22 mouse cellular contexts compared by ENCODE assay signal in the genomic region with DNA sequence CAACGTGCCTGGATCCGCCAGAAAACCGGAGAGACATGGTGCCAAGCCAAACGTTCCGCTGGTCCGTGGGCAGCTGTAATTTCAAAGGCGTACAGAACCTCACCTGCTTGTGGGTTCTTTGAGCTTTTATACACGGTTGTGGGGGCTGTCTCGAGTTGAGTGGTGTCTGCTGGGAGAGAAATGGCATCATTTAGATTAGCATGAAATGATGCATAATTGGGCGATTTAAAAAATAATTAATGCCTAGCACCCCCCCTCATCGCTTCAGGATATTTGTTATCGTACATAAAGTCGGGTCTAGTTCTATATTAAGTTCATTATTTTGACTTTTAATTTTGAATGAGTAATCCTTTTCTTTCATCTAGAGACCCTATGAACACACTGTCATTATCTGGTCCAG. TPM values are rescaled to one million over a fixed set of nuclear protein-coding genes. Genes with fewer than 3 reads are reported as not detected.
"Had no signal": no experiment of that assay in that cellular context is flagged by ENCODE, and none has a peak within 500 bp of the region (broad histone marks: within the 10 kb centered on the region; RNA-seq: fewer than 3 reads in every experiment).

Krt28 (minus strand) TSS at position 101 of the 400 bp plus-strand sequence.

- DNase-seq: retina, postnatal 1 day; right cerebral cortex, adult 18-20 months; right cerebral cortex, postnatal 14 days; right cerebral cortex, postnatal 25 days; right cerebral cortex, postnatal 4 days; spleen, adult 18-20 months; thymus, adult 18-20 months; thymus, adult 2 months; thymus, postnatal 14 days; thymus, postnatal 25 days; thymus, postnatal 36 days; thymus, postnatal 4 days had no signal

- H3K4me1 ChIP-seq: neural tube, embryonic 12.5 days; neural tube, embryonic 13.5 days; neural tube, embryonic 15.5 days; stomach, embryonic 15.5 days had no signal

- H3K9me3 ChIP-seq: neural tube, embryonic 12.5 days; neural tube, embryonic 13.5 days; neural tube, embryonic 15.5 days; stomach, embryonic 15.5 days had no signal

- H3K27ac ChIP-seq: neural tube, embryonic 12.5 days; neural tube, embryonic 13.5 days; neural tube, embryonic 15.5 days; stomach, embryonic 15.5 days; stomach, postnatal 0 days had no signal

- H3K4me2 ChIP-seq: neural tube, embryonic 12.5 days; neural tube, embryonic 13.5 days; neural tube, embryonic 15.5 days; stomach, embryonic 15.5 days had no signal

- H3K27me3 ChIP-seq: neural tube, embryonic 12.5 days had no signal

- H3K36me3 ChIP-seq: neural tube, embryonic 12.5 days; neural tube, embryonic 13.5 days; neural tube, embryonic 15.5 days; stomach, embryonic 15.5 days had no signal

- H3K9ac ChIP-seq: neural tube, embryonic 12.5 days; neural tube, embryonic 13.5 days; neural tube, embryonic 15.5 days; stomach, embryonic 15.5 days had no signal

- H3K4me3 ChIP-seq: neural tube, embryonic 12.5 days; neural tube, embryonic 13.5 days; neural tube, embryonic 15.5 days; stomach, embryonic 15.5 days had no signal

RNA-seq across cellular contexts. Expression of gene Krt28, which starts in this region (rescaled TPM):
- total RNA-seq: neutrophil, adult 5-6 weeks had no signal
- polyA plus RNA-seq: small intestine, adult 2 months; spleen, adult 2 months; stomach, embryonic 14.5 days; stomach, postnatal 0 days; thymus, adult 2 months; urinary bladder, adult 2 months had no signal
